Mouse (Mus musculus): ENCODE results near the gene Dtd2. TPM values are rescaled to one million over a fixed set of nuclear protein-coding genes. Genes with fewer than 3 reads are reported as not detected.

The Dtd2 gene
- polyA plus RNA-seq, 1 experiment from 2014 or later: 22.5 TPM

GRCm38 (mm10) chr12:51995738-51996536 lies 10.4 kb downstream of the Dtd2 start:
- Histone ChIP-seq H3K27me3 (ENCODE audit: control insufficient read depth, insufficient read depth, low read length) (no peaks in the 10 kb centered on the region), H3K4me3 (ENCODE audit: low read depth, low read length) (no peak overlapping the region), H3K36me3 (ENCODE audit: control insufficient read depth, insufficient read depth, low read length) (peaks cover 3% of the 10 kb centered on the region; the same call in 1 of the 2 replicates), H3K9ac (ENCODE audit: low read length) (no peak overlapping the region), H3K4me2 (replicated peaks; ENCODE audit: low read depth) (no peak overlapping the region), H3K9me3 (ENCODE audit: control insufficient read depth, low read length) (no peaks in the 10 kb centered on the region), H3K4me1 (replicated peaks; ENCODE audit: control insufficient read depth, insufficient read depth) (no peaks in the 10 kb centered on the region), H3K27ac (replicated peaks) (no peak overlapping the region)
- no peak for ATAC-seq (ENCODE audit: low FRiP score, low TSS enrichment)
- DNase-seq (ENCODE audit: low spot score): no peak
- TF ChIP-seq EP300 (optimal IDR thresholded peaks at IDR 0.05): no peak
- no peak for TF ChIP-seq CTCF (IDR thresholded peaks at IDR 0.05; ENCODE audit: low read depth)
- 74% methylated on average over 1 of the region's 1 CpGs for WGBS

GRCm38 (mm10) chr12:51990629-51991028 lies 15.7 kb downstream of the Dtd2 start:
- Histone ChIP-seq H3K27ac (replicated peaks) (no peak overlapping the region), H3K4me2 (replicated peaks; ENCODE audit: low read depth) (no peak overlapping the region), H3K27me3 (ENCODE audit: control insufficient read depth, insufficient read depth, low read length) (no peaks in the 10 kb centered on the region), H3K4me1 (replicated peaks; ENCODE audit: control insufficient read depth, insufficient read depth) (no peaks in the 10 kb centered on the region), H3K9ac (ENCODE audit: low read length) (no peak overlapping the region), H3K4me3 (ENCODE audit: low read depth, low read length) (no peak overlapping the region), H3K36me3 (ENCODE audit: control insufficient read depth, insufficient read depth, low read length) (no peaks in the 10 kb centered on the region), H3K9me3 (ENCODE audit: control insufficient read depth, low read length) (no peaks in the 10 kb centered on the region)
- no peak for ATAC-seq (ENCODE audit: low FRiP score, low TSS enrichment)
- no peak for DNase-seq (ENCODE audit: low spot score)
- TF ChIP-seq EP300 (optimal IDR thresholded peaks at IDR 0.05) (no peak), CTCF (IDR thresholded peaks at IDR 0.05; ENCODE audit: low read depth) (no peak)
- 77% methylated on average over 2 of the region's 2 CpGs for WGBS

GRCm38 (mm10) chr12:51988536-51988935 lies 17.8 kb downstream of the Dtd2 start:
- DNase-seq (ENCODE audit: low spot score) (peak; percentile 13), ATAC-seq (ENCODE audit: low FRiP score, low TSS enrichment) (no peak; the same call in 1 of the 2 replicates)
- TF ChIP-seq CTCF (IDR thresholded peaks at IDR 0.05; ENCODE audit: low read depth): no peak
- no peak for TF ChIP-seq EP300 (optimal IDR thresholded peaks at IDR 0.05)
- no peaks in the 10 kb centered on the region for H3K4me1 ChIP-seq (replicated peaks; ENCODE audit: control insufficient read depth, insufficient read depth)
- H3K27me3 ChIP-seq (ENCODE audit: control insufficient read depth, insufficient read depth, low read length): no peaks in the 10 kb centered on the region
- WGBS: 77% methylated on average over 5 of the region's 5 CpGs
- no peak overlapping the region for H3K4me2 ChIP-seq (replicated peaks; ENCODE audit: low read depth)
- no peak overlapping the region for H3K27ac ChIP-seq (replicated peaks)
- H3K9me3 ChIP-seq (ENCODE audit: control insufficient read depth, low read length): no peaks in the 10 kb centered on the region
- no peaks in the 10 kb centered on the region for H3K36me3 ChIP-seq (ENCODE audit: control insufficient read depth, insufficient read depth, low read length)
- no peak overlapping the region for H3K9ac ChIP-seq (ENCODE audit: low read length)
- no peak overlapping the region for H3K4me3 ChIP-seq (ENCODE audit: low read depth, low read length)

GRCm38 (mm10) chr12:51985826-51986225 lies 20.5 kb downstream of the Dtd2 start:
- ATAC-seq (ENCODE audit: low FRiP score, low TSS enrichment) (no peak), DNase-seq (ENCODE audit: low spot score) (no peak)
- H3K27ac ChIP-seq (replicated peaks): no peak overlapping the region
- no peaks in the 10 kb centered on the region for H3K27me3 ChIP-seq (ENCODE audit: control insufficient read depth, insufficient read depth, low read length)
- no peaks in the 10 kb centered on the region for H3K9me3 ChIP-seq (ENCODE audit: control insufficient read depth, low read length)
- no peak overlapping the region for H3K4me3 ChIP-seq (ENCODE audit: low read depth, low read length)
- no peak overlapping the region for H3K4me2 ChIP-seq (replicated peaks; ENCODE audit: low read depth)
- no peak overlapping the region for H3K9ac ChIP-seq (ENCODE audit: low read length)
- H3K4me1 ChIP-seq (replicated peaks; ENCODE audit: control insufficient read depth, insufficient read depth): no peaks in the 10 kb centered on the region
- no peaks in the 10 kb centered on the region for H3K36me3 ChIP-seq (ENCODE audit: control insufficient read depth, insufficient read depth, low read length)
- TF ChIP-seq EP300 (optimal IDR thresholded peaks at IDR 0.05) (no peak), CTCF (IDR thresholded peaks at IDR 0.05; ENCODE audit: low read depth) (no peak)
- WGBS: 56% methylated on average over 4 of the region's 4 CpGs

- Histone ChIP-seq H3K27ac (replicated peaks) (no peak overlapping the region), H3K9me3 (ENCODE audit: control insufficient read depth, low read length) (no peaks in the 10 kb centered on the region), H3K4me1 (replicated peaks; ENCODE audit: control insufficient read depth, insufficient read depth) (no peaks in the 10 kb centered on the region), H3K27me3 (ENCODE audit: control insufficient read depth, insufficient read depth, low read length) (no peaks in the 10 kb centered on the region), H3K4me2 (replicated peaks; ENCODE audit: low read depth) (no peak overlapping the region), H3K4me3 (ENCODE audit: low read depth, low read length) (no peak overlapping the region), H3K36me3 (ENCODE audit: control insufficient read depth, insufficient read depth, low read length) (no peaks in the 10 kb centered on the region), H3K9ac (ENCODE audit: low read length) (no peak overlapping the region)
- TF ChIP-seq EP300 (optimal IDR thresholded peaks at IDR 0.05) (no peak), CTCF (IDR thresholded peaks at IDR 0.05; ENCODE audit: low read depth) (no peak)
- 90% methylated on average over 3 of the region's 3 CpGs for WGBS
- ATAC-seq (ENCODE audit: low FRiP score, low TSS enrichment) (no peak), DNase-seq (ENCODE audit: low spot score) (no peak)
These were observed 21.0 kb downstream of the Dtd2 start for GRCm38 (mm10) chr12:51985163-51985748.

- H3K4me3 ChIP-seq (ENCODE audit: low read depth, low read length): no peak overlapping the region
- no peaks in the 10 kb centered on the region for H3K36me3 ChIP-seq (ENCODE audit: control insufficient read depth, insufficient read depth, low read length)
- no peak overlapping the region for H3K27ac ChIP-seq (replicated peaks)
- ATAC-seq (ENCODE audit: low FRiP score, low TSS enrichment) (no peak), DNase-seq (ENCODE audit: low spot score) (no peak)
- H3K4me2 ChIP-seq (replicated peaks; ENCODE audit: low read depth): no peak overlapping the region
- H3K27me3 ChIP-seq (ENCODE audit: control insufficient read depth, insufficient read depth, low read length): no peaks in the 10 kb centered on the region
- WGBS: 92% methylated on average over 1 of the region's 1 CpGs
- H3K9ac ChIP-seq (ENCODE audit: low read length): no peak overlapping the region
- TF ChIP-seq CTCF (IDR thresholded peaks at IDR 0.05; ENCODE audit: low read depth) (no peak), EP300 (optimal IDR thresholded peaks at IDR 0.05) (no peak)
- no peaks in the 10 kb centered on the region for H3K4me1 ChIP-seq (replicated peaks; ENCODE audit: control insufficient read depth, insufficient read depth)
- no peaks in the 10 kb centered on the region for H3K9me3 ChIP-seq (ENCODE audit: control insufficient read depth, low read length)
These were observed 22.7 kb downstream of the Dtd2 start for GRCm38 (mm10) chr12:51983625-51984024.
